Mouse (Mus musculus) heart, embryonic 16.5 days (tissue): ENCODE results near the gene Usp31. TPM values are rescaled to one million over a fixed set of nuclear protein-coding genes. Genes with fewer than 3 reads are reported as not detected.
A peak's percentile ranks its signal among the peaks of the same experiment; 100 is the strongest.

Experiments
- ATAC-seq: fragments of 200-750 bp; cut with Nextera tagmentation; replicated peaks from 2 replicates; pipeline ENCODE4 v1.8.0; 2017; ENCODE audit warnings: moderate number of reproducible peaks; ENCODE audit not compliant: insufficient read depth, low FRiP score; ENCODE audit errors: extremely low read depth
- H3K27ac ChIP-seq: fragments of 300-500 bp; sonication (generic); 2 replicates; pipeline ENCODE4 v1.5.1; 2014; ENCODE audit warnings: mild to moderate bottlenecking, low read length, control low read depth, moderate library complexity
- H3K27me3 ChIP-seq: fragments of 300-500 bp; sonication (generic); 2 replicates; pipeline ENCODE4 v1.6.1; 2014; ENCODE audit warnings: low read length, mixed read lengths; ENCODE audit not compliant: control insufficient read depth, insufficient read depth
- H3K36me3 ChIP-seq: fragments of 300-500 bp; sonication (generic); 2 replicates; pipeline ENCODE4 v1.6.1; 2014; ENCODE audit not compliant: control insufficient read depth, insufficient read depth
- H3K4me1 ChIP-seq: fragments of 300-500 bp; sonication (generic); 2 replicates; pipeline ENCODE4 v1.6.1; 2014; ENCODE audit warnings: low read length, mixed read lengths; ENCODE audit not compliant: control insufficient read depth, insufficient read depth
- H3K4me2 ChIP-seq: fragments of 300-500 bp; sonication (generic); 2 replicates; pipeline ENCODE4 v1.6.1; 2014; ENCODE audit warnings: low read depth, mild to moderate bottlenecking, control low read depth, low read length
- H3K4me3 ChIP-seq: fragments of 300-500 bp; sonication (generic); 2 replicates; pipeline ENCODE4 v1.5.1; 2014; ENCODE audit warnings: mild to moderate bottlenecking, control low read depth, low read length
- H3K9ac ChIP-seq: fragments of 300-500 bp; sonication (generic); 2 replicates; pipeline ENCODE4 v1.6.1; 2014; ENCODE audit warnings: low read length, control low read depth
- H3K9me3 ChIP-seq: fragments of 300-500 bp; sonication (generic); replicated peaks from 2 replicates; pipeline ENCODE4 v1.6.1; 2016; ENCODE audit warnings: low read length; ENCODE audit not compliant: control insufficient read depth
- WGBS: fragments of 180-500 bp; shearing (Covaris S2); extraction: QIAGEN DNeasy Blood & Tissue Kit; methylation state at CpG from one replicate; pipeline ENCODE4 v1.1.7; 2014; 5-methylcytosine and 5-hydroxymethylcytosine counted together
- polyA plus RNA-seq: library from polyadenylated mRNA; unstranded; fragments of >200 nt; fragmentation: Nextera tagmentation; extraction: Ambion mirVana; gene quantifications from 2 replicates; pipeline ENCODE4 v1.2.1, GENCODE M21; 2015

The Usp31 gene
- polyA plus RNA-seq, 1 experiment from 2014 or later: 1.2 TPM

- WGBS: under 1% methylated on average over 73 of the region's 77 CpGs
- Histone ChIP-seq H3K9me3 (no peaks in the 10 kb centered on the region), H3K4me1 (peaks cover 26% of the 10 kb centered on the region), H3K4me2 (peak overlapping the region; percentile 99), H3K36me3 (no peaks in the 10 kb centered on the region), H3K27me3 (0 out of 2 replicates have a peak, but pooled peaks cover 2% of the 10 kb centered on the region), H3K4me3 (peak overlapping the region; percentile 83), H3K27ac (peak overlapping the region; percentile 68; the same call in 1 of the 2 replicates), H3K9ac (peak overlapping the region; percentile 85)
- peak; percentile 15 for ATAC-seq
Measured at GRCm38 (mm10) chr7:121706411-121707072, 511 bp downstream of the Usp31 start.

- 82% methylated on average over 2 of the region's 2 CpGs for WGBS
- ATAC-seq: no peak
- peaks cover 28% of the 10 kb centered on the region for H3K4me1 ChIP-seq
Measured at GRCm38 (mm10) chr7:121705051-121705450, 2.0 kb downstream of the Usp31 start.

GRCm38 (mm10) chr7:121701983-121702382 is 5.1 kb downstream of the Usp31 start:
- Histone ChIP-seq H3K27me3 (no peaks in the 10 kb centered on the region), H3K9ac (no peak overlapping the region), H3K4me2 (no peak overlapping the region), H3K4me3 (no peak overlapping the region), H3K4me1 (peaks cover 40% of the 10 kb centered on the region), H3K27ac (no peak overlapping the region), H3K36me3 (no peaks in the 10 kb centered on the region), H3K9me3 (no peaks in the 10 kb centered on the region)
- 16% methylated on average over 6 of the region's 6 CpGs for WGBS
- no peak for ATAC-seq

More at GRCm38 (mm10) chr7:121705051-121705450, 2.0 kb downstream of the Usp31 start:
- H3K27ac ChIP-seq: no peak overlapping the region
- no peak overlapping the region for H3K9ac ChIP-seq
- H3K36me3 ChIP-seq: no peaks in the 10 kb centered on the region
- H3K4me3 ChIP-seq: no peak overlapping the region
- no peak overlapping the region for H3K4me2 ChIP-seq
- no peaks in the 10 kb centered on the region for H3K9me3 ChIP-seq
- 0 out of 2 replicates have a peak, but pooled peaks cover 2% of the 10 kb centered on the region for H3K27me3 ChIP-seq

GRCm38 (mm10) chr7:121700480-121700879 is 6.6 kb downstream of the Usp31 start:
- Histone ChIP-seq H3K9ac (no peak overlapping the region), H3K27me3 (no peaks in the 10 kb centered on the region), H3K36me3 (no peaks in the 10 kb centered on the region), H3K27ac (no peak overlapping the region), H3K4me3 (no peak overlapping the region), H3K9me3 (no peaks in the 10 kb centered on the region), H3K4me1 (peaks cover 31% of the 10 kb centered on the region), H3K4me2 (no peak overlapping the region)
- ATAC-seq: no peak
- WGBS: 79% methylated on average over 3 of the region's 3 CpGs

- Histone ChIP-seq H3K9ac (no peak overlapping the region), H3K27ac (no peak overlapping the region), H3K36me3 (no peaks in the 10 kb centered on the region), H3K4me1 (peaks cover 24% of the 10 kb centered on the region), H3K4me2 (no peak overlapping the region), H3K9me3 (no peaks in the 10 kb centered on the region), H3K27me3 (no peaks in the 10 kb centered on the region), H3K4me3 (no peak overlapping the region)
- no peak for ATAC-seq
Measured at GRCm38 (mm10) chr7:121699218-121699617, 7.8 kb downstream of the Usp31 start.

- no peak overlapping the region for H3K9ac ChIP-seq
- no peak overlapping the region for H3K4me2 ChIP-seq
- no peak overlapping the region for H3K4me3 ChIP-seq
- no peak overlapping the region for H3K27ac ChIP-seq
- no peaks in the 10 kb centered on the region for H3K9me3 ChIP-seq
- no peaks in the 10 kb centered on the region for H3K27me3 ChIP-seq
- no peak for ATAC-seq
- H3K36me3 ChIP-seq: no peaks in the 10 kb centered on the region
- H3K4me1 ChIP-seq: peaks cover 24% of the 10 kb centered on the region
- 53% methylated on average over 1 of the region's 1 CpGs for WGBS
Measured at GRCm38 (mm10) chr7:121697574-121697973, 9.5 kb downstream of the Usp31 start.

- Histone ChIP-seq H3K9me3 (no peaks in the 10 kb centered on the region), H3K36me3 (no peaks in the 10 kb centered on the region), H3K4me1 (peaks cover 20% of the 10 kb centered on the region), H3K4me2 (no peak overlapping the region), H3K9ac (no peak overlapping the region), H3K27ac (no peak overlapping the region), H3K27me3 (no peaks in the 10 kb centered on the region), H3K4me3 (no peak overlapping the region)
- no peak for ATAC-seq
Measured at GRCm38 (mm10) chr7:121697170-121697569, 9.9 kb downstream of the Usp31 start.

GRCm38 (mm10) chr7:121691803-121692202 is 15.2 kb downstream of the Usp31 start:
- Histone ChIP-seq H3K36me3 (no peaks in the 10 kb centered on the region), H3K27ac (no peak overlapping the region), H3K4me1 (no peaks in the 10 kb centered on the region), H3K9ac (no peak overlapping the region), H3K9me3 (no peaks in the 10 kb centered on the region), H3K4me2 (no peak overlapping the region), H3K27me3 (no peaks in the 10 kb centered on the region), H3K4me3 (no peak overlapping the region)
- 87% methylated on average over 2 of the region's 2 CpGs for WGBS
- no peak for ATAC-seq

- no peak overlapping the region for H3K27ac ChIP-seq
Measured at GRCm38 (mm10) chr7:121689338-121689737, 17.7 kb downstream of the Usp31 start.

More at GRCm38 (mm10) chr7:121689338-121689737, 17.7 kb downstream of the Usp31 start:
- no peaks in the 10 kb centered on the region for H3K36me3 ChIP-seq
- H3K9ac ChIP-seq: no peak overlapping the region
- no peaks in the 10 kb centered on the region for H3K27me3 ChIP-seq
- H3K4me2 ChIP-seq: no peak overlapping the region
- H3K9me3 ChIP-seq: no peaks in the 10 kb centered on the region
- H3K4me3 ChIP-seq: no peak overlapping the region
- no peak for ATAC-seq
- H3K4me1 ChIP-seq: no peaks in the 10 kb centered on the region
